Mouse (Mus musculus): ENCODE results near the gene Cyfip2. TPM values are rescaled to one million over a fixed set of nuclear protein-coding genes. Genes with fewer than 3 reads are reported as not detected.
A peak's percentile ranks its signal among the peaks of the same experiment; 100 is the strongest.

The Cyfip2 gene
- polyA plus RNA-seq, 1 experiment from 2014 or later: 84.9 TPM

- 13% methylated on average over 5 of the region's 5 CpGs for WGBS
- Histone ChIP-seq H3K9me3 (no peaks in the 10 kb centered on the region), H3K36me3 (peaks cover 41% of the 10 kb centered on the region), H3K27me3 (no peaks in the 10 kb centered on the region), H3K9ac (peak overlapping the region; percentile 45; the same call in 1 of the 2 replicates), H3K4me1 (replicated peaks) (peaks cover 43% of the 10 kb centered on the region), H3K27ac (replicated peaks) (peak overlapping the region; percentile 93), H3K4me3 (no peak overlapping the region), H3K4me2 (peak overlapping the region; percentile 30; the same call in 1 of the 2 replicates)
- ATAC-seq (ENCODE audit: low read depth): peak; percentile 60
Observed at GRCm38 (mm10) chr11:46218584-46218983, 94.1 kb downstream of the Cyfip2 start.

GRCm38 (mm10) chr11:46217686-46218085 is 95.0 kb downstream of the Cyfip2 start:
- Histone ChIP-seq H3K4me1 (replicated peaks) (peaks cover 43% of the 10 kb centered on the region), H3K27me3 (no peaks in the 10 kb centered on the region), H3K36me3 (peaks cover 38% of the 10 kb centered on the region), H3K4me2 (no peak overlapping the region), H3K9ac (no peak overlapping the region), H3K9me3 (no peaks in the 10 kb centered on the region), H3K27ac (replicated peaks) (peak overlapping the region; percentile 93), H3K4me3 (no peak overlapping the region)
- WGBS: 73% methylated on average over 9 of the region's 9 CpGs
- ATAC-seq (ENCODE audit: low read depth): no peak

GRCm38 (mm10) chr11:46216669-46217068 is 96.0 kb downstream of the Cyfip2 start:
- Histone ChIP-seq H3K4me3 (no peak overlapping the region), H3K4me1 (replicated peaks) (peaks cover 50% of the 10 kb centered on the region), H3K27me3 (no peaks in the 10 kb centered on the region), H3K36me3 (peaks cover 29% of the 10 kb centered on the region), H3K9me3 (no peaks in the 10 kb centered on the region), H3K4me2 (no peak overlapping the region), H3K27ac (replicated peaks) (0 out of 2 replicates have a peak overlapping the region, but pooled peaks have one; percentile 30), H3K9ac (no peak overlapping the region)
- no peak for ATAC-seq (ENCODE audit: low read depth)
- 73% methylated on average over 7 of the region's 7 CpGs for WGBS

DNA sequence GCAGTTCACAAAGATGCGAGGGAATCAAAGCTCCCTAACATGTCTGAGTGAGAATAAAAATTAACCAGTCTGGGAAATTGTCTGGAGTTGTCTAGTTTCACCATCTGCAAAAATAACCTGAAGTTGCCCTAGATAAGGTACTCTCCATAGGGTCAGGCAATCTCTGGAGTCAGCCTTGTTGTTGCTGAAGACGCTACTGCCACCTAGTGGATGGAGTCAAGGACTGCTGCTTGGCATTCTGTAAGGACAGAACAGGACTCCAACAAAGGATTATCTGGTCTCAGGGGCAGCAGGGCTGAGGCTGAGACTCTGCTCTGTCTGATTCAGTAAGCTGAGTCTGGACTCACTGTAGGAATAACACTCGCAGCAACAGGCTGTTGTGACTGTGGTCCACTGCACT is 97.3 kb downstream of the Cyfip2 start:
- Histone ChIP-seq H3K9me3 (no peaks in the 10 kb centered on the region), H3K4me2 (no peak overlapping the region), H3K4me1 (replicated peaks) (peaks cover 48% of the 10 kb centered on the region), H3K9ac (no peak overlapping the region), H3K4me3 (no peak overlapping the region), H3K27ac (replicated peaks) (peak overlapping the region; percentile 63), H3K36me3 (peaks cover 22% of the 10 kb centered on the region), H3K27me3 (no peaks in the 10 kb centered on the region)
- 32% methylated on average over 3 of the region's 3 CpGs for WGBS
- peak; percentile 72 for ATAC-seq (ENCODE audit: low read depth)

DNA sequence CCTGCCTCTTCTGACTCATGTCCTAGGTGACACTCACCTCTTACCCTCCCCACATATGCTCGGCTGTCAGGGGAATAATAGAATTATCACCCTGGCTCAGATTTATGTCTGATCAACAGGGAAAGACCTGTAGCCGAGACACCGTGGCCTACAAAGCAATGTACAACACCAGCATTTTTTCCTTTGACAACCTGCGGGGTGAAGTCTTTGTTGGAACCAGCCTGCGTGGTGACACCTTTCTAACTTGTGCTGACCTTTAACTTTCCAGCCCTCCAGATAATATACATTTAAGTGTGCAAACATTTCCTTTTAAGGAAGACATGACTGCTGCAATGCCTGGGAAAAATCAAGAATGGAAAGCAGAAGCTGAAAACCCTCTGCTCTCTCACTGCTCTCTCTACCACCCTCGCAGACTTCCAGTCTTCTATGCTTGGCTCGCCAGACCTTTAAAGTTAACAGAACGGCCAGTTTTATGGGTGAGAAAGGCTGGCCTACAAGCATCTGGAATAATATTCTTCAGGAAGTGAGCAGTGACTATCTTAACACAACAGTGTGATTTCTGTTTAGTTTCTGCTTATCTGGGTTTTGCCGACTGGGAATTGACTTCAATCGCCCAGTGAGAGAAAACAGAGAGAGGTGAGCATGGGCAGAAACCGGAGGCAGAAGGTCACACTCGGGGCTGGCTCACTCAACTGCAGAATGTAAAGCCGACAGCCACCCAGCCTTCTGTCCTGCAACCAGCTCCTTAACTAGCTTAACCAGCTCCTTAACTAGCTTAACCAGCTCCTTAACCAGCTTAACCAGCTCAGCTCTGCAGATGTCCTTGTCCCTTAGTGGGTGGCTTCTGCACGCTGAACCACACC is 98.1 kb downstream of the Cyfip2 start:
- ATAC-seq (ENCODE audit: low read depth): no peak

DNA sequence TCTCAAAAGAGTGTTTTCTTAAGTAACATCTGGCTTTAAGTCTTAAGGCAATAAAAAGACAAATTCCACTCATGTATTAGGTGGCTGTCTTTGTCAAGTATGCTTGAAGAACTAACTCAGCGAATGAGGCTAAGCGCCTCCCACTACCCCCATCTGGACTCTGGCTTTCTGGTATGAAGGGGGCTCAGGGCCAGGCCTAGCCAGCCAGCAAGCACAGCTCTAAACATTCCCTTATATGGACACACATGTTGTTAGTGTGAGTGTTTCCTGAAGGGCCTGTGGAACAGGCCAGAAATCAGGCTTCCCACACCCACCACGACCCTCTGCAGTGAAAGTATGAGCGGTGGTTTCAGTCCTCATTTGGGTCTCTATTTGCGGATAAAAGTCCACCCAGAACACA is 98.8 kb downstream of the Cyfip2 start:
- Histone ChIP-seq H3K36me3 (peaks cover 27% of the 10 kb centered on the region), H3K9me3 (no peaks in the 10 kb centered on the region), H3K4me3 (no peak overlapping the region), H3K9ac (no peak overlapping the region), H3K4me2 (no peak overlapping the region), H3K4me1 (replicated peaks) (peaks cover 33% of the 10 kb centered on the region), H3K27ac (replicated peaks) (peak overlapping the region; percentile 34; the same call in 1 of the 2 replicates), H3K27me3 (no peaks in the 10 kb centered on the region)
- no peak for ATAC-seq (ENCODE audit: low read depth)
- 79% methylated on average over 5 of the region's 5 CpGs for whole genome bisulfite sequencing

More for the DNA sequence above, 98.1 kb downstream of the Cyfip2 start:
- peaks cover 41% of the 10 kb centered on the region for H3K4me1 ChIP-seq (replicated peaks)
- H3K4me3 ChIP-seq: no peak overlapping the region
- H3K27ac ChIP-seq (replicated peaks): peak overlapping the region; percentile 63
- H3K36me3 ChIP-seq: peaks cover 21% of the 10 kb centered on the region
- H3K4me2 ChIP-seq: no peak overlapping the region
- 65% methylated on average over 14 of the region's 14 CpGs for WGBS
- H3K9ac ChIP-seq: 0 out of 2 replicates have a peak overlapping the region, but pooled peaks have one; percentile 3
- H3K27me3 ChIP-seq: no peaks in the 10 kb centered on the region
- H3K9me3 ChIP-seq: no peaks in the 10 kb centered on the region

GRCm38 (mm10) chr11:46211858-46212257 is 100.8 kb downstream of the Cyfip2 start:
- Histone ChIP-seq H3K4me1 (replicated peaks) (peaks cover 18% of the 10 kb centered on the region), H3K9ac (no peak overlapping the region), H3K36me3 (peaks cover 45% of the 10 kb centered on the region), H3K4me2 (no peak overlapping the region), H3K9me3 (no peaks in the 10 kb centered on the region), H3K4me3 (no peak overlapping the region), H3K27me3 (no peaks in the 10 kb centered on the region), H3K27ac (replicated peaks) (no peak overlapping the region)
- 27% methylated on average over 3 of the region's 3 CpGs for WGBS
- no peak for ATAC-seq (ENCODE audit: low read depth)

DNA sequence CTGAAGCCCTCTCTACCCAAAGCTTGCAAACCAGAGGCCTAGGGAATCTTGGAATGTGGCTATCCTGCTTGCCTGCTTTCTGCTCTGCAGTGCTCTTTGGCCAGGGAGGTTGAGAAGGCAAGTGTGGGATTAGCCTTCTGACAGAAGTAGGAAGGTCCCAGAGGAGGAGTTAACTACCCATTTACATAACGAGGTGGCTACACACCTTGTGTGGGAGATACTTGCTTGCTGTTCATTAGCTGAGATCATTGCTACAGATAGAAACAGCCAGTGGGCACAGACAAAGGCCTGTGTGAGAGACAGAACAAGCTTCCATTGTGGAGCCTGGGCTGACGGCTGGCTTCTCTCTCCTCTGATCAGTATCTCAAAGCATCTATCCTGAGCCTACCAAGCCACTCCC is 102.8 kb downstream of the Cyfip2 start:
- H3K36me3 ChIP-seq: peaks cover 59% of the 10 kb centered on the region
- H3K4me3 ChIP-seq: no peak overlapping the region
- H3K9me3 ChIP-seq: no peaks in the 10 kb centered on the region
- no peak overlapping the region for H3K4me2 ChIP-seq
- 50% methylated on average over 2 of the region's 2 CpGs for WGBS
- ATAC-seq (ENCODE audit: low read depth): no peak
- peaks cover 11% of the 10 kb centered on the region for H3K4me1 ChIP-seq (replicated peaks)
- 0 out of 2 replicates have a peak overlapping the region, but pooled peaks have one; percentile 23 for H3K27ac ChIP-seq (replicated peaks)
- H3K9ac ChIP-seq: no peak overlapping the region
- no peaks in the 10 kb centered on the region for H3K27me3 ChIP-seq

DNA sequence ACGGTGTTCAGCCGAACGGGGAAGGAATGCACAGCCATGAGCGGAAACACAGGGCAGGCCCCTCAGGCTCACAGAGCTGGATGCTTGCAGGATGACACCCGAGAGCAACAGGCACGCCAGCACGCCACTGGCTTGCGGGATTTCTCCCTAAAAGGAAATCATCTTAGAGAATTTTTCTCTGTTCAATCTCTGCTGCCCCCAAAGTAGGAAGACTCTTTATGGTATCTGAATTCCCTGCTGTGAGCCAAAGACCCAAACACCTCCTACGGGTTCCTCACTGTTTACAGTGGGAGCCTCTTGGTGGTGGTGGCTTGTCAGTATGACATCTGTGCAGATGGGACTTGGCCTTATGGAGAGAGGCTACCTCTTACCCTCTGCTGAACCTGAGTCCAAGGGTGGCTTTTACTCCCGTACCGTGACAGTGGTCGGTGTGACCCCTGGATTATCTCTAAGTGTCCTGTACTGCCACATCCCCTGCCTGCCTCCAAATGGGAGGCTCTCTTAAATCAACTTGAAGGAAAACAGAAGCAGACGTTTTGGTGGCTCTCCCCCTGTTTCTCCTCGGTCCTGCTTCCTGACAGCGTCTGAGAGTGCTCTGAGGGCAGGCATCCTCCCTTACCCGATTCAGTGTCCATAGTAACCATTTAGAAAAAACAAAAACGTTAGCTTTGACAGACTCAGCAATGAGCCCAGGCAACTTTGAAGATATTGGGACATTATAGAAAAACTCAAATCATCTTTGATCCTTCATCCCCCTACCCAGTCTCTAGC is 106.8 kb downstream of the Cyfip2 start:
- no peak for ATAC-seq (ENCODE audit: low read depth)
- WGBS: 66% methylated on average over 17 of the region's 17 CpGs
- H3K27me3 ChIP-seq: no peaks in the 10 kb centered on the region
- no peak overlapping the region for H3K4me3 ChIP-seq
- peaks cover 4% of the 10 kb centered on the region; the same call in 1 of the 2 replicates for H3K4me1 ChIP-seq (replicated peaks)
- H3K9ac ChIP-seq: no peak overlapping the region
- no peak overlapping the region for H3K4me2 ChIP-seq
- H3K9me3 ChIP-seq: no peaks in the 10 kb centered on the region
- no peak overlapping the region for H3K27ac ChIP-seq (replicated peaks)
- peaks cover 72% of the 10 kb centered on the region for H3K36me3 ChIP-seq

DNA sequence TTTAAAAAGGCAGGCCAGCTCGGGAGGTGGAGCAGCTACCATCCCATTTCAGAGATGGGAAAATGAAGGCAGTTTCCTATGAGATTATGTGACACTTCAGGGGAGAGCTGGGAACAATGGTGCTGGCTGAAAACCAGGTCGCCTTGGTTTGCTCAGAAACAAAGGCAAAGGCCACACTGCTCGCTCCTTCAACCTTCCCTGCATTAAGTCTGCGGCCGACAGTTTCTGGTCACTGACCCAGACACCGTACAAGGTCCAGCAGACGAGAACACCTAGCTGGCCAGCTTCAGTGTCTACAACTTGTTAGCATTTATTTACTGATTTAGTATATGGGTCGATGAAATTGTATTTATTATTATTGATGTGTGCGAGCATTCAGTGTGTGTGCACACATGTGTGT is 107.8 kb downstream of the Cyfip2 start:
- 89% methylated on average over 9 of the region's 9 CpGs for WGBS
- Histone ChIP-seq H3K9me3 (no peaks in the 10 kb centered on the region), H3K4me3 (no peak overlapping the region), H3K9ac (no peak overlapping the region), H3K27ac (replicated peaks) (no peak overlapping the region), H3K4me2 (no peak overlapping the region), H3K27me3 (no peaks in the 10 kb centered on the region), H3K4me1 (replicated peaks) (peaks cover 4% of the 10 kb centered on the region; the same call in 1 of the 2 replicates), H3K36me3 (peaks cover 82% of the 10 kb centered on the region)
- ATAC-seq (ENCODE audit: low read depth): no peak

GRCm38 (mm10) chr11:46202547-46202887 is 110.1 kb downstream of the Cyfip2 start:
- H3K4me1 ChIP-seq (replicated peaks): 0 out of 2 replicates have a peak, but pooled peaks cover 4% of the 10 kb centered on the region
- no peaks in the 10 kb centered on the region for H3K9me3 ChIP-seq
- 71% methylated on average over 10 of the region's 10 CpGs for WGBS
- no peak overlapping the region for H3K4me2 ChIP-seq
- no peak overlapping the region; the same call in 1 of the 2 replicates for H3K27ac ChIP-seq (replicated peaks)
- H3K9ac ChIP-seq: no peak overlapping the region
- H3K4me3 ChIP-seq: no peak overlapping the region
- H3K36me3 ChIP-seq: peaks cover 85% of the 10 kb centered on the region
- no peaks in the 10 kb centered on the region for H3K27me3 ChIP-seq
- no peak for ATAC-seq (ENCODE audit: low read depth)

Data from neural tube, embryonic 13.5 days (tissue).